Mouse (Mus musculus): ENCODE measurements around the gene H2-T23. TPM values are rescaled to one million over a fixed set of nuclear protein-coding genes. Genes with fewer than 3 reads are reported as not detected.

The H2-T23 gene
- total and polyA plus RNA-seq, 3 experiments, result 12.2 to 18.3 TPM; not detected in 1

- peak; percentile 57; the same call in 1 of the 2 replicates for TF ChIP-seq ETS1 (IDR thresholded peaks at IDR 0.05; ENCODE audit: low read depth, low read length)
- TF ChIP-seq USF1 (IDR thresholded peaks at IDR 0.05; ENCODE audit: low read depth, low read length), result no peak
- no peak for TF ChIP-seq UBTF (IDR thresholded peaks at IDR 0.05; ENCODE audit: borderline replicate concordance, insufficient read depth, low read depth, low read length)
- no peak for TF ChIP-seq ZNF384 (IDR thresholded peaks at IDR 0.05; ENCODE audit: low read depth, low read length)
- no peak for TF ChIP-seq GABPA (IDR thresholded peaks at IDR 0.05; ENCODE audit: low read depth, low read length)
- TF ChIP-seq EP300 (IDR thresholded peaks at IDR 0.05; ENCODE audit: low read depth in 1 of 2, low read length in 2 of 2), result peak in 1 of 2 experiments; percentile 36; a peak in 1 of 4 replicates
- no peak for TF ChIP-seq USF2 (IDR thresholded peaks at IDR 0.05; ENCODE audit: borderline replicate concordance in 1 of 2, insufficient read depth in 1 of 2, low read depth in 1 of 2, low read length in 2 of 2)
- peak; percentile 64 for TF ChIP-seq GATA1 (IDR thresholded peaks at IDR 0.05; ENCODE audit: low read depth, low read length)
- TF ChIP-seq SIN3A (IDR thresholded peaks at IDR 0.05; ENCODE audit: low read length), result no peak; the same call in 1 of the 2 replicates
- TF ChIP-seq MYC (IDR thresholded peaks at IDR 0.05; ENCODE audit: low read depth, low read length), result no peak
- no peak for TF ChIP-seq MYB (IDR thresholded peaks at IDR 0.05; ENCODE audit: low read depth, low read length)
- TF ChIP-seq KAT2A (conservative IDR thresholded peaks at IDR 0.05; ENCODE audit: low read depth, low read length), result no peak
- peak; percentile 90 for TF ChIP-seq SMC3 (IDR thresholded peaks at IDR 0.05; ENCODE audit: low read depth, low read length)
- peak; percentile 74 for TF ChIP-seq ZC3H11A (IDR thresholded peaks at IDR 0.05; ENCODE audit: low read depth, low read length)
- peak; percentile 83 for TF ChIP-seq RAD21 (IDR thresholded peaks at IDR 0.05; ENCODE audit: low read depth, low read length)
- peak; percentile 64 for TF ChIP-seq MXI1 (IDR thresholded peaks at IDR 0.05; ENCODE audit: low read depth, low read length)
Measured at GRCm38 (mm10) chr17:35993675-35994074, 39.0 kb downstream of the H2-T23 start (continued).

GRCm38 (mm10) chr17:35991781-35992180 is 40.9 kb downstream of the H2-T23 start:
- H3K9ac ChIP-seq (ENCODE audit: control insufficient read depth, low read depth, low read length, poor library complexity, severe bottlenecking), result no peak overlapping the region
- H3K9me3 ChIP-seq (replicated peaks; ENCODE audit: insufficient read depth, low read length), result no peaks in the 10 kb centered on the region
- H3K4me3 ChIP-seq (ENCODE audit: control insufficient read depth in 1 of 2, insufficient read depth in 1 of 2, low read depth in 2 of 2, low read length in 2 of 2), result no peak overlapping the region
- peaks cover 0 to 3% of the 10 kb centered on the region in 2 experiments; a peak in 3 of 4 replicates for H3K36me3 ChIP-seq (ENCODE audit: control insufficient read depth in 1 of 2, insufficient read depth in 2 of 2, low read length in 2 of 2)
- no peaks in the 10 kb centered on the region for H3K27me3 ChIP-seq (ENCODE audit: control insufficient read depth in 1 of 2, insufficient read depth in 2 of 2, low read length in 2 of 2)
- TF ChIP-seq TAL1 (IDR thresholded peaks at IDR 0.05; ENCODE audit: low read length) (no peak), POLR2AphosphoS5 (IDR thresholded peaks at IDR 0.05; ENCODE audit: borderline replicate concordance, low read depth, low read length) (no peak)
- H3K27ac ChIP-seq (ENCODE audit: control insufficient read depth, low read depth, low read length), result no peak overlapping the region
- no peak for DNase-seq (ENCODE audit: low read depth, low spot score)
- H3K4me1 ChIP-seq (ENCODE audit: control insufficient read depth in 1 of 2, insufficient read depth in 2 of 2, low read length in 2 of 2), result no peaks in the 10 kb centered on the region
- H3K79me2 ChIP-seq (ENCODE audit: control insufficient read depth, insufficient read depth, low read length, poor library complexity), result peaks cover 18% of the 10 kb centered on the region

GRCm38 (mm10) chr17:35981776-35982175 is 50.9 kb downstream of the H2-T23 start:
- Histone ChIP-seq H3K9ac (ENCODE audit: control insufficient read depth, low read depth, low read length, poor library complexity, severe bottlenecking) (no peak overlapping the region), H3K27me3 (ENCODE audit: control insufficient read depth in 1 of 2, insufficient read depth in 2 of 2, low read length in 2 of 2) (no peaks in the 10 kb centered on the region), H3K9me3 (replicated peaks; ENCODE audit: insufficient read depth, low read length) (no peaks in the 10 kb centered on the region), H3K79me2 (ENCODE audit: control insufficient read depth, insufficient read depth, low read length, poor library complexity) (peaks cover 30% of the 10 kb centered on the region), H3K27ac (ENCODE audit: control insufficient read depth, low read depth, low read length) (no peak overlapping the region), H3K4me1 (ENCODE audit: control insufficient read depth in 1 of 2, insufficient read depth in 2 of 2, low read length in 2 of 2) (peaks cover 2 to 5% of the 10 kb centered on the region in 2 experiments; a peak in 3 of 4 replicates), H3K4me3 (ENCODE audit: control insufficient read depth in 1 of 2, insufficient read depth in 1 of 2, low read depth in 2 of 2, low read length in 2 of 2) (no peak overlapping the region), H3K36me3 (ENCODE audit: control insufficient read depth in 1 of 2, insufficient read depth in 2 of 2, low read length in 2 of 2) (peaks cover 1 to 8% of the 10 kb centered on the region in 2 experiments)
- no peak for DNase-seq (ENCODE audit: low read depth, low spot score)
- TF ChIP-seq ZMIZ1 (IDR thresholded peaks at IDR 0.05; ENCODE audit: low read depth, low read length), result no peak
- TF ChIP-seq POLR2AphosphoS5 (IDR thresholded peaks at IDR 0.05; ENCODE audit: borderline replicate concordance, low read depth, low read length), result no peak
- no peak for TF ChIP-seq NRF1 (IDR thresholded peaks at IDR 0.05; ENCODE audit: insufficient read depth, low read depth, low read length, poor library complexity, severe bottlenecking)
- TF ChIP-seq SIN3A (IDR thresholded peaks at IDR 0.05; ENCODE audit: low read length), result no peak
- no peak for TF ChIP-seq GATA1 (IDR thresholded peaks at IDR 0.05; ENCODE audit: low read depth, low read length)
- no peak for TF ChIP-seq POLR2A (IDR thresholded peaks at IDR 0.05; ENCODE audit: control insufficient read depth in 1 of 2, insufficient read depth in 1 of 2, low read depth in 1 of 2, low read length in 2 of 2, poor library complexity in 1 of 2)
- no peak for TF ChIP-seq E2F4 (IDR thresholded peaks at IDR 0.05; ENCODE audit: borderline replicate concordance, low read depth, low read length)
- TF ChIP-seq MXI1 (IDR thresholded peaks at IDR 0.05; ENCODE audit: low read depth, low read length), result no peak
- TF ChIP-seq MAFK (IDR thresholded peaks at IDR 0.05; ENCODE audit: borderline replicate concordance, low read depth, low read length), result no peak
- no peak for TF ChIP-seq MYC (IDR thresholded peaks at IDR 0.05; ENCODE audit: low read depth, low read length)
- TF ChIP-seq CTCF (IDR thresholded peaks at IDR 0.05 in 2 of 3, conservative IDR thresholded peaks at IDR 0.05 in 1 of 3; ENCODE audit: control insufficient read depth in 1 of 3, insufficient read depth in 1 of 3, low read depth in 2 of 3, low read length in 3 of 3, poor library complexity in 1 of 3, severe bottlenecking in 1 of 3), result no peak
- no peak for TF ChIP-seq GABPA (IDR thresholded peaks at IDR 0.05; ENCODE audit: low read depth, low read length)

Data from MEL (cell line).